Mouse (Mus musculus): ENCODE measurements around the gene Ifi27l2a.
A peak's percentile ranks its signal among the peaks of the same experiment; 100 is the strongest.
"Not testable (repeated sequence)": the region's sequence is repeated elsewhere in the genome, so short reads cannot be mapped to it uniquely, and the experiment has no call there.

Ifi27l2a gene

GRCm38 (mm10) chr12:103443524-103443923, at the start of gene Ifi27l2a:
Gene Ifi27l2a (minus strand): TSS chr12:103443680.
- DNase-seq (ENCODE audit: low spot score) = no peak

DNA sequence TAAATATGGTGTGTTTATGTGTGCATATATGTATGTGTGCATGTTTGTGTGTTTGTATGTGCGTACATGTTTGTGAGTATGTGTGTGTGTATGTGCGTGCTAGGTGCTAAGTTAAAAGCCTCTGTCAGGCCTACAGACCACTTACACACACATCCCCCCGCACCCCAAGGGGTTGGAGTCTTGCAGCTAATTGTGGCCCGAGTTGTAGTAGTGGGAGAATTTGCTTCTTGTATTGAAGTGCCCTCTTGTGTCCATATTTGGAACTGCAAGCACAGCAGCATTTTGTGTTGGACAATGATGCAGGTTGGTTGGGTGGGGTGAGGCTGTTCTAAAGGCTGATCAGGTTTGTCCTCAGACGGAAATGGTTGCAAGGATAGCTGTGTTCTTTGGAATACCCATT, 49.3 kb upstream of the Ifi27l2a start:
- peak; percentile 76 for DNase-seq (ENCODE audit: low spot score)

- no peak for DNase-seq (ENCODE audit: low spot score)
These were observed 47.7 kb upstream of the Ifi27l2a start for GRCm38 (mm10) chr12:103491091-103491730.

- no peak for DNase-seq (ENCODE audit: low spot score)
These were observed 44.3 kb upstream of the Ifi27l2a start for GRCm38 (mm10) chr12:103487750-103488149.

- peak; percentile 18 for DNase-seq (ENCODE audit: low spot score)
These were observed 43.8 kb upstream of the Ifi27l2a start for GRCm38 (mm10) chr12:103487276-103487675.

- DNase-seq (ENCODE audit: low spot score) = no peak
These were observed 43.2 kb upstream of the Ifi27l2a start for GRCm38 (mm10) chr12:103486726-103487125.

- DNase-seq (ENCODE audit: low spot score) = peak; percentile 1
These were observed 40.9 kb upstream of the Ifi27l2a start for GRCm38 (mm10) chr12:103484200-103484972.

DNA sequence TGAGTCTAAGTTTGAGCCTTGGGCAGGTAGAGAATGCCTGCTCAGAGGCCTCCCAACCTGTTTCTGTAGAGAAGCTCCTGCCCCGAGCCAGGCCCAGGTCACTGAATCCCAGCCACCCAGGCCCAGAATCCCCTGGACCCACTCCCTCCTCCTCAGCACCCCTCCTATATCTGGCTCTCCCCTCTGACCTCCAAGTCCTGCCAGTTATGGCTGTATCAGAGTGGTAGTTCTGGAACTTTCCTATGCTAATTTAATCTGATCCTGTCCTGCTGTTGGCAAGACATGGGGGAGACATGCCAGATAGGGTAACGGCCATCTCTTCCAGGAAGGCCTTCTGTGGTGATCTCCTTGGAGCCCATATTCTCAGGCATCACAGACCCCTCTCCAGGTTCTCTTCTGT, 39.3 kb upstream of the Ifi27l2a start:
- peak; percentile 1 for DNase-seq (ENCODE audit: low spot score)

- peak; percentile 2 for DNase-seq (ENCODE audit: low spot score)
These were observed 38.2 kb upstream of the Ifi27l2a start for GRCm38 (mm10) chr12:103481671-103482070.

DNA sequence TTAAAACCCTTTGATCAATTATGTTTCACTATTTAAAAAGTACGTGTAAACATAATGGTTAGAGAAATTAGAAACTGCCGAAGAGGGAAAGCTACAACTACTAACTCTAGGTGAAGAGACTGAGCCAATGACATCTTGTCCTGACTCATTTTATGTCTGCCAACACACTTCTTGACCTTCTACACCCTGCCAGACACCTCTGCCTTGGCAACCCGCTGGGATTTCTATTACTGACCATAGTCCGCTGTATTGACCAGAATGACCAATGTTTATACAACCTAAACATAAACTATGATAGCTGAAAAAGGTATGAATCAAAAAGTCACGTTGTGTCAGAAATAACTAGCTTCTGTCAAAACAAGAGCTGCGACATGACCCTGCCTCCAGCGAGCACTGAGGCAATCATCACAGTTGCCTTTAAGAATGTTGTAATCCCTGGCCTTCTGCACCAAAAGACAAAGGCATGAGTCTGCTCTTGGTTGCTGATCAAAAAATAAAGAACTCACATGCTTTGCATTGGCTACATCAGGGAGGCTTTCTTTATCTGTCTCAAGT, 34.1 kb upstream of the Ifi27l2a start:
- DNase-seq (ENCODE audit: low spot score) = no peak

DNA sequence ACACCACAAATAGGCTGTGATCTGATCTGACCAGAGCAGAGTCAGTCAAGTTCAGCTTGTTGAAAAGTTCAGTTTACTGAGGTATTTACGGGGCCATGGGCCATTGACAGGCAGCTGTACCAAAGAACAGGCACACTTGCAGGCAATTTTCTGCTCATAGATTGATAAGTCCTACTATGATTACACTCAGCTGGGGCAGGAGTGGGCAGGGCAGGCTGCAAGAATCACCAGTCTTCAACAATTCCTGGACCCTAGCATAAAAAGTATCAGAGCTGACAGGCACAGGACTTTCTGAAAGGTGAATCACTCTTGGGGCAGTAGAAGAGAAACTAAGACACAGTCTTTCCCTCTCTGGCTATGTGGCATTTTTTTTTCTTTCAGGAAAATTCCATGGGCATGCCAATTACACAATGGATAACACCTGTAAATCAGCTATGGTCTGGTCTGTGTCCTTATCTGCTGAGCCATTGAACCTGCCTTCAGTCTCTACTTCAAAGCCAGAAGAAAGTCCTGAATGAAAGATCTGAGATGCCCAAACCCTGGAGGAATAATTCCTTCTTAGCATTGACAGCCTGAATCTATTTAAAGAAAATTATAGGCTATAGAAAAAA, 33.4 kb upstream of the Ifi27l2a start:
- no peak for DNase-seq (ENCODE audit: low spot score)

DNA sequence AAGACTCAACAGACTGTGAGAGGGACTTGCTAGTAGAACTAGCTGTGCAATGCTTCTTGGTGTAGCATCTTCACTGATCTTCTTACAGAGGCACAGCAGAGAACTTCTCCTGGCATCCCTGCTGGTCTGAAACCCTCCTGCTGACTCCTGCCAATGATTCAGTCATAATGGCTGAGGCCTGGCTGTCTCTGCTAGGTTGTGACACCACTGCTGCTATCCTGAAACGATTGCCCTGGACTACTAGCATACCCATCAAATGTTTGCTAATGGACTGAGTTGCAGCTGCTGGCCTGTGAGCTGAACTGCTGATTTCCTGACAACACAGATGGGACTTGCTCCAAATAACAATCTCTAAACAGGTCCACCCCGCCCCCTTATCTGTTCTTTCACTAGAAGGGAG, 31.0 kb upstream of the Ifi27l2a start:
- no peak for DNase-seq (ENCODE audit: low spot score)

DNA sequence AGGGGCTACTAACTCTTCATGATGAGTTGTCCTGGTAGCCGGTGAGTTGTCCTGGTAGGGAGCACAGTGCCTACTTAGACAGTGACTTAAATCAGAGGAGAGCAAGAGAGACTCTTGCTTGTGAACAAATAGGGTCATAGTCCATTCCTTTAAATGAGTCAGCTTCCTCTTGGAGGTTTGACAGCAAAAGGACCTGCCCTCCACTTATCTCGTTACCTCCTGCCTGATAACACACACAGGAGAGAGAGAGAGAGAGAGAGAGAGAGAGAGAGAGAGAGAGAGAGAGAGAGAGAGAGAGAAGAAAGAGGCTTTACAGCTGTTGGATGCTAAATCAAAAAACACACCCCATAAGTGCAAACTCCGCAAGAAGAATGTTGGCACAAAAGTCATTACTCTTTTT, 13.7 kb upstream of the Ifi27l2a start, which contains the start of gene Ifi27l2b:
Gene Ifi27l2b, minus strand, starts transcription at position 84 of the 400 bp plus-strand sequence.
- no peak for DNase-seq (ENCODE audit: low spot score)

GRCm38 (mm10) chr12:103456727-103457126, 13.2 kb upstream of the Ifi27l2a start:
- DNase-seq (ENCODE audit: low spot score) = not testable (repeated sequence)

DNA sequence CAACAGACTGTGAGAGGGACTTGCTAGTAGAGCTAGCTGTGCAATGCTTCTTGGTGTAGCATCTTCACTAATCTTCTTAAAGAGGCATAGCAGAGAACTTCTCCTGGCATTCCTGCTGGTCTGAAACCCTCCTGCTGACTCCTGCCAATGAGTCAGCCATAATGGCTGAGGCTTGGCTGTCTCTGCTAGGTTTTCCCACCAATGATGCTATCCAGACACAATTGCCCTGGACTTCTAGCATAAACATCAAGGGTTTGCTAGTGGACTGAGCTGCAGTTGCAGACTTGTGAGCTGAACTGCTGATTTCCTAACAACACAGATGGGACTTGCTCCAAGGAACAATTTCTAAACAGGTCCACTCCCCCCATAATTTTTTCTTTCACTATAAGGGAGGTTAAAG, 9.9 kb upstream of the Ifi27l2a start:
- no peak for DNase-seq (ENCODE audit: low spot score)

DNA sequence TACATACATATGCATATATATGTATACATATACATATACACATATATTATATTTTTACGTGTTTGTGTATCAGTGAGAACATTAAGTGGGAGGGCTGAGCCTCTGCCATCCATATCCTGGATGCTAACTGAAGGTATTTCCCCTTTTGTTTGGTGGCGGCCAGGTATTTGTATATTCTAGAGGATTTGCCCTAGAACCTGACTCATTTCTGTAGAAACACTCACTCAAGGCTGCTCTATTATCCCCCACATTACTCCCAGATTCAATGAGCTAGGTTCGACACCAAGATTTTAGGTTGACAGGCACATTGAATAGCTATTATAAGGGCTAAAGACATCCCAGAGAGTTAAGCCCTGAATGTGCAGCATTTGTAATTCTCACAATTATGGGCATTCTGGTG, 1.6 kb upstream of the Ifi27l2a start:
- DNase-seq (ENCODE audit: low spot score) = no peak

DNA sequence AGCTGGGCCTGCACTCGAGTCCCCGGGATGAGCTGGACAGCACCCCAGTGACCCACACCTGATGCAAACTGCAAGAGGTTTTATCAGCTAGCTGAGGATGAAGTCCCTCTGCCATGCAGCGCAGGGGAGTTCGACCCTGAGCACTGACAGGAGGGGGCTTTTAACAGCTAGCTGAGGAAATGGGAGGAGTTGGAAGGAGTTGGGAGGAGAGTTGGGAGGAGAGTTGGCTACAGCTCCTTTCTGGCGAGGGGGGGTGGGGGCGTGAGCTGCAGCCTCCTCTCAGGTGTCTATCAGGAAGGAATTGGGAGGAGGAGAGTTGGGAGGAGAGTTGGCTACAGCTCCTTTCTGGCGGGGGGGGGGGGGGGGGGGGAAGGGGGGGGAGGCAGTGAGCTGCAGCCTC, 781 bp upstream of the Ifi27l2a start:
- not testable (repeated sequence) for DNase-seq (ENCODE audit: low spot score)

GRCm38 (mm10) chr12:103437601-103438000, 5.9 kb downstream of the Ifi27l2a start:
- DNase-seq (ENCODE audit: low spot score) = peak; percentile 48

- no peak for DNase-seq (ENCODE audit: low spot score)
These were observed 8.6 kb downstream of the Ifi27l2a start for GRCm38 (mm10) chr12:103434861-103435260.

GRCm38 (mm10) chr12:103433986-103434731, 9.3 kb downstream of the Ifi27l2a start, which contains the start of gene Ifi27:
Gene Ifi27 (plus strand): TSS chr12:103434211.
- peak; percentile 60 for DNase-seq (ENCODE audit: low spot score)

DNA sequence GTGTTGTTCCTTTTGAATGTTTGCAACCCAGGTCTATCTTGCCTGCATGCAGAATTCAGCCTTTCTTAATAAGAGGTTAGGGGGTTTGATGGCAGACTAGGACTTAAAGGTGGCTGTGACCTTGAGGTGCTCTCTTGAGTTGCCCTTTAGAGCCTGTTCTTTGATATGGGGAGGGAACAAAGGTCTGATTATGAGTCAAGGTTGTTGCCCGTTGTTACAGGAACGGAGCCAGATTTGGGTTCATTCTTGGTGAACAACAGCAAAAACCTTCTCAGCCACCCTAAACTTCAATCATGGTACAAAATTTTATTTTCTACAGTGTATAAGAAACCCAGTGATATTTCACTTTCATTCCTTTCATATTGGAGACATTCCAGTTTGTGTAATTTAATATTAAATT, 10.1 kb downstream of the Ifi27l2a start:
- no peak for DNase-seq (ENCODE audit: low spot score)

GRCm38 (mm10) chr12:103426710-103427109, 16.8 kb downstream of the Ifi27l2a start:
- DNase-seq (ENCODE audit: low spot score) = no peak

All from urinary bladder, postnatal 14 days (tissue).